Mouse (Mus musculus): ENCODE results near the gene Cachd1. TPM values are rescaled to one million over a fixed set of nuclear protein-coding genes. Genes with fewer than 3 reads are reported as not detected.

Cachd1 gene
- 16.7 and 21.7 TPM in 2 replicates for polyA plus RNA-seq (2015; fragmentation: Nextera tagmentation; extraction: Ambion mirVana)

DNA sequence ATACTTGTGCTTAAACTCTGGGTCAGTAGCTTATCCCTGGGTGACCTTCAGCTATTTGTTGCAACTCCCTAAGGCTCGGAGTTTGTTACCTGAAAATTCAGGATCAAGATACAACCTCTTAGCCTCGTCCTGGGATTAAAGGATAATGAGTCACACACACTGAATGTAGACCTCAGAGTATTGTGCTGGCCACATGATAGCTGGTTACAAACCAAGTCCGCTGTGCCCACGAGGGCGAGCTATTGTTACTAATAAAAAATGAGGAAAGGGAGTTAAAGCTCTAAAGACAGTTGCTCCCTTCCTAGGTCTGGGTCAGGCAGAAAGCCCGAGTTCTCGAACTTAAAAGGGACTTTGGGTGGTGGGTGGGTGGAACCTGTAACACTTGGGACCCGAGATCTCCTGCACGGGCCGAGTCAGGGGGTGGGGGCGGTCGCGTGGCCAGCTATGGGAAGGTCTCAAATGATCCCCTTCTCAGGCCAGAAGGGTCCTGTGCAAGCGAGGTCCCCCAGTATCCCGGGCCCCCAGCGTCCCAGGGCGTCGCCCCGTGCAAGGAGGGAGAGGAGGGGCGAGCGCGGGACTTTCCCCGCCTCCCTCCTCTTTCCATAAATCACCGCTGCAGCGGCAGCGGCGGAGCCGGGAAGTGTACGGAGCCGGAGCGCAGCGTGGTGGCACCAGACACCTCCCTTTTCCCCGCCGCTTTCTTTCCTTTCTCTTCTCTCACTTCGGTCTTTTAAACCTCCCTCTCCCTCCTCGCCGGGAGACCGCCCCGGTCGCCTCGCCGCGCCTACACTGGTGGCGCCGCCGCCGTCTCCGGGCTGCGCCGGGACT is at the start of gene Cachd1:
TSS of gene Cachd1 (plus strand) at position 633 of the 828 bp plus-strand sequence.
- H3K9me3 ChIP-seq: no peaks in the 10 kb centered on the region
- H3K4me1 ChIP-seq (replicated peaks): peaks cover 40% of the 10 kb centered on the region
- no peaks in the 10 kb centered on the region for H3K27me3 ChIP-seq
- H3K4me2 ChIP-seq: peak within 1 kb of the TSS; percentile 82
- peak within 1 kb of the TSS; percentile 92 for H3K27ac ChIP-seq
- no peaks in the 10 kb centered on the region for H3K36me3 ChIP-seq
- H3K9ac ChIP-seq: peak within 1 kb of the TSS; percentile 96
- H3K4me3 ChIP-seq: peak within 1 kb of the TSS; percentile 64
- peak; percentile 84 for ATAC-seq (ENCODE audit: low FRiP score)
- under 1% methylated on average over 39 of the region's 50 CpGs for WGBS

DNA sequence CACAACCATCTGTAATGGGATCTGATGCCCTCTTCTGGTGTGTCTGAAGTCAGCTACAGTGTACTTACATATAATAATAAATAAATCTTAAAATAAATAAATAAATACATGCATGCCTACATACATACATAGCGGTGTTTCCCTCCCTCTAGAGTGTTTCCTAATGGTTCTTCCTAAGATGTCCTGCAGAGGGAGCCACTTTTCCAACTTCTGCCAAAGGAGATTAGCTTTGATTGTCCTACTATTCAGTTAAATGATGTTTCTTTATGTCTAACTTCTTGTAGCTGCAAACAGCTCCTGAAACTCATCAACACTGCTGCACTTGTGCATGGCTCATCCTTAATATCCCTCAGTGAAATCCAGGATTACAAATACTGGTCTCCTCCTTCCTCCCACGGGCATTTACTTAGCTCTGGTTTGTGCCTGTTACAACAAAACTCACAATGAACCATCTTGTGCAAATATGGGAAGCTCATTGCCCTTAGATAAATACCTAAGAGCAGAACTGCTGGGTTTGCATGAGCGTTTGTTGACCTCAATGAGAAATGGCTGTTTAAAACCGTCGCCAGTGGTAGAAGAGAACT is 47.5 kb upstream of the Cachd1 start:
- Histone ChIP-seq H3K9ac (no peak overlapping the region), H3K4me1 (replicated peaks) (peaks cover 10% of the 10 kb centered on the region), H3K4me2 (no peak overlapping the region), H3K9me3 (no peaks in the 10 kb centered on the region), H3K27ac (no peak overlapping the region), H3K36me3 (no peaks in the 10 kb centered on the region), H3K27me3 (no peaks in the 10 kb centered on the region), H3K4me3 (no peak overlapping the region)
- no peak for ATAC-seq (ENCODE audit: low FRiP score)
- WGBS: 88% methylated on average over 5 of the region's 5 CpGs

DNA sequence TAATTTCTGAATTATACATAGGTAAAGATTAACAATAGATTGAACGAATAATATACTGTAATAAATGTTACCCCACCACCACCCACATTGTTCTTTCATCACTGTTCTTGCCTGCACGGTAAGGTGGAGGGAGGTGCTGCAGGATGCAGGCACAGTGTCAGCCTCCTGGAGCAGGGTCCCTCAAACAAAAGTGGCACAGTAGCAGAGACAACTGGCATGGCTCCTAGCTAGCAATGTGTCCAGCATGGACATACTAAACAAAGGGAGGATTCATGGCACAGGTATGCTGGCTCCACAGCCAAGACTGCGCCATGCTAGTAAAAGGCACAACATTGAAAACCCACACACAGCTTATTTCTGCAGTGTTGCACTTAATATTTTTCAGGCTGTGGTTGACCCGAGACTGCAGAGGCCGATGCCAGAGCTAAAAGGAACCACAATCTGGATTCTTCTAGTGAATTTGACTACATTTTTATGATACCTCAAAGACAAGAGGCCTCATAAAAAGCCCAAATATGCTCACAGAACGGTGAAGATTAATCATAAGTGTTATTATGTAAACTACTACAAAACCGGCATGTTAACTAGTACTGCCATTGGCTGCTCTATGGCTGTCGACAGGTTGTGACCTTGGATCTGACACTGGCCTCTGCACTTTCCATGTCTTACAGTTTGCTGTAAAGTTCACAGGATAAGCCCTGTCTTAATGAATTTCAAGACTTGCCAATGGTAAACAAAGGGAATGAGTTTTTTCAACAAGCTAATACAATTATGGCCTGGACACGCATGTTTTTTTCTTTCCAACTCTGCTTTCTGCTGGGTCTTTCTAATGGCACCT is 41.2 kb upstream of the Cachd1 start:
- WGBS: 70% methylated on average over 9 of the region's 9 CpGs
- H3K27ac ChIP-seq: no peak overlapping the region
- no peak for ATAC-seq (ENCODE audit: low FRiP score)

DNA sequence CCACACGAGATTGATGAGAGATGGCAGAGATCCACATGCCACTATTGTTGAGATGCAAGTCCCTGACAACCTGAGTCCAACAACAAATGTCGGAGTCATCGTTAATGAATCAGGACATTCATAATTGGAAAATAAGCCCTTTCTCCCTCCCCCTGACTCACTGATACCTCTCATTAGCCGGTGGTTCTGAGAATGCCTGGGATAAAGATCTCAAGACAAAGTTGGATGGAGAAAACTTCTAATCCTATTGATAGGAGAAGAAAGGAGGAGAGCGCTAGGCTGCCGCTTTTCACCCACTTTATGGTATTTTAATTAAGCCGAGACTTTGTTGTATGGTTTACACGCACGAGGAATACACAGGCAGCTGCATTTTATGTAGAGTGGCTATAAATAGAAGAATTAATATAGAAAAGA is 40.5 kb upstream of the Cachd1 start:
- H3K27me3 ChIP-seq: no peaks in the 10 kb centered on the region
- no peaks in the 10 kb centered on the region for H3K9me3 ChIP-seq
- no peak overlapping the region for H3K9ac ChIP-seq
- no peak overlapping the region for H3K27ac ChIP-seq
- no peak overlapping the region for H3K4me3 ChIP-seq
- peaks cover 6% of the 10 kb centered on the region for H3K4me1 ChIP-seq (replicated peaks)
- ATAC-seq (ENCODE audit: low FRiP score): no peak
- H3K36me3 ChIP-seq: no peaks in the 10 kb centered on the region
- H3K4me2 ChIP-seq: no peak overlapping the region
- 45% methylated on average over 9 of the region's 9 CpGs for WGBS

More for the DNA sequence above, 41.2 kb upstream of the Cachd1 start:
- H3K9ac ChIP-seq: no peak overlapping the region
- no peak overlapping the region for H3K4me2 ChIP-seq
- no peak overlapping the region for H3K4me3 ChIP-seq
- H3K9me3 ChIP-seq: no peaks in the 10 kb centered on the region
- H3K4me1 ChIP-seq (replicated peaks): peaks cover 6% of the 10 kb centered on the region
- H3K36me3 ChIP-seq: no peaks in the 10 kb centered on the region
- no peaks in the 10 kb centered on the region for H3K27me3 ChIP-seq

DNA sequence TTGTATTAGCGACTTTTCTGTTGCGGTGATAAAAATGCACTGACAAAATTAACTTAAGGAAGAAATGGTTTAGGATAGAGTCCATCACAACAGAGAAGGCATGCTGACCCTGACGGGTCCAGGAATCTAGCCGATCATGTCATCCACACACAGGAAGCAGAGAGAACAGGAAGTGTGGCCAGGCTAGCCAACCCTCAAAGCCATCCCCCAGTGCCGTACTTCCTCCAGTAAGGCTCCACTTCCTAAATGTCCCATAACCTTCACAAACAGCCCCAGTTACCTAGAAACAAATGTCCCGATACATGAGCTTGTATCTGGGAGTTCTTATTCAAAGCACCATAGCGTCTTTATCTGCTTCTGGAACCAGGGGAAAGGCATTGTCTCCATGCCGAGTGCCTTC is 32.9 kb upstream of the Cachd1 start:
- no peak for ATAC-seq (ENCODE audit: low FRiP score)
- Histone ChIP-seq H3K27ac (no peak overlapping the region), H3K36me3 (no peaks in the 10 kb centered on the region), H3K4me3 (no peak overlapping the region), H3K4me2 (no peak overlapping the region), H3K9ac (no peak overlapping the region), H3K27me3 (no peaks in the 10 kb centered on the region), H3K9me3 (no peaks in the 10 kb centered on the region), H3K4me1 (replicated peaks) (no peaks in the 10 kb centered on the region)
- WGBS: 88% methylated on average over 8 of the region's 8 CpGs

DNA sequence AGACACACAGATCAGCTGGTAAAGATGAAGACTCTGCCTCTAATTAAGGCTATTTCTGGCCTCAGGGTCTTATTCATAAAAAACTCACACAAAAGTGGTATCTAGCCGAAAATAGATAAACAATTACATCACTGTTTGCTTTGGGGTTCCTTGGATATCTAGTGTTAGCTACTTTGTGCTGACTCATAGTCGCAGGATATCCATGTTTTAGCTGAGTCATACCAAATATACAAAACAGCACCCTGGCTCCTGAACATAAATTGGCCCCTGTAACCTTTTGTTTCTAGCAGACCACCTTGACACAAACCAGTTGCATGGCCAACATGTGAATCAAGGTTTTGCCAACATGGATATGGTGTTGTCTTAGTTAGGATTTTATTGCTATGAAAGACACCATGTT is 24.2 kb upstream of the Cachd1 start:
- Histone ChIP-seq H3K27me3 (no peaks in the 10 kb centered on the region), H3K9me3 (no peaks in the 10 kb centered on the region), H3K9ac (no peak overlapping the region), H3K4me3 (no peak overlapping the region), H3K27ac (no peak overlapping the region), H3K36me3 (no peaks in the 10 kb centered on the region), H3K4me2 (no peak overlapping the region), H3K4me1 (replicated peaks) (no peaks in the 10 kb centered on the region)
- no peak for ATAC-seq (ENCODE audit: low FRiP score)
- 94% methylated on average over 2 of the region's 2 CpGs for WGBS

DNA sequence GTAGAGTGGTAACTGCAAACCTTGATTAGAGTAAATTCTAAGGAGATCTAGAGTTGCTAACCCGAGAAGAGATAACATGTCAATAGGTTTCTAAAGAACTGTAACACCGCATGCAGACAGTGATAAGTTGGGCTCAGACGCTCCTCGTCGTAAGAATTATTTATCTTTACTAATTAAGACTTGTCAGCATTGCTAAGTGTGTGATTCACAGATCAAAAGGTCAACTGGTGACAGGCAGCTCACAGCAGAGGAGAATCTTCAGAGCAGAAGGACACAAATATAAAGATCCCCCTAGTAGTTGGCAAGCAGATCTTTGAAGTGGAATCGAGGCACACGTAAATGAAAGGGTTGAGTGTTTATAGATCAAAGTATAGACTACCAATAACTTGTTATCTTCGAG is 20.8 kb upstream of the Cachd1 start:
- H3K9ac ChIP-seq: no peak overlapping the region
- H3K27me3 ChIP-seq: no peaks in the 10 kb centered on the region
- no peak overlapping the region for H3K4me3 ChIP-seq
- 76% methylated on average over 8 of the region's 8 CpGs for WGBS
- ATAC-seq (ENCODE audit: low FRiP score): no peak
- H3K9me3 ChIP-seq: no peaks in the 10 kb centered on the region
- no peak overlapping the region for H3K4me2 ChIP-seq
- no peak overlapping the region for H3K27ac ChIP-seq
- H3K4me1 ChIP-seq (replicated peaks): no peaks in the 10 kb centered on the region
- no peaks in the 10 kb centered on the region for H3K36me3 ChIP-seq

DNA sequence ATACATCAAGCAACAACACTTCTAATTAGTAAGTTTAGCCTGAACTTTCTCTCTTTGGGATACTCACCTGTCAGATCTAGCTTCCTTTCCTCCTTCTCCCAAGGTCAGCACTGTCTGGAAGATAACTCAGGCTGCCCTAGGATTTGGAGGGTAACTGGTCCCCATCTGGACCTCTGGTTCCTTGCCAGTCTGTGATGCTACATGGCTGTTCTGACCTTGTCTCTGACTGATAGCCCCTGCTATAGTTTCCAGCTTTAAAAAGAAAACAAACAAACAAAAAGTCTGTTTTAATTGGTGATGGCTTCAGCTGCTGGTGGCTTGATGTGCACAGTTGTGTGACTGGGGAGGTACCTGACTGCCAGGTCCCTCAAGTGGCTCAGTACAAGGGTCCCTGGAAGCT is 20.0 kb upstream of the Cachd1 start:
- H3K9ac ChIP-seq: no peak overlapping the region
- no peaks in the 10 kb centered on the region for H3K4me1 ChIP-seq (replicated peaks)
- no peaks in the 10 kb centered on the region for H3K9me3 ChIP-seq
- H3K27ac ChIP-seq: no peak overlapping the region
- no peak overlapping the region for H3K4me3 ChIP-seq
- H3K36me3 ChIP-seq: no peaks in the 10 kb centered on the region
- ATAC-seq (ENCODE audit: low FRiP score): no peak
- H3K4me2 ChIP-seq: no peak overlapping the region
- H3K27me3 ChIP-seq: no peaks in the 10 kb centered on the region

DNA sequence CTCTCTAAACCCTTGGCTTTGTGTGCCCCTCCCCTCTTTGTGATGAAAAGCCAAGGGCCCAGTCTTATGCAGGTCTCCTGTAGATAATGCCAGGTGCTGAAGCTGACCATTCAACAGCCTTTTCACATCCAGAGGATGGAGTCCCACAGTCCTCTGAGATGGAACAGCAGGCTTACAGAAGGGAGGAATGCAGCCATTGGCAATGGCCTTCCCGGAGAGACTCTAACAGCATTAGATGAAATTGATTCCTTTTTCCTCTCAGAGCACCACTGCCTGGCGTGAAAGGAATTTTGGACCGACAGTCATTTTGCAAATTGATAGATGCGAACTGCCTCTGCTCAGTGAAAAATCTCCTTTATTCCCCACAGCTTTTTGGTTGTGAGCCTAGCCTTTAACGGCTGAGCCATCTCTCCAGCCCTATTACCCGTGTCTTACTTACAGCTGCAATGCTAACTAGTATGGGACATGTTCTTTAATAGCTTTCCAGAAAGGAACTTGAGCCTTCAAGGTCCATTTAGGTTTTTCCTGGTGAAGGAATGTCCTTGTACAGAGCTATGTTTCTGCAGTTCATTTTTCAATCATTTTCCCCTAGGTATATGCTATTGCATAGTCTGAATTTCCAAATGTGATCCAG is 18.1 kb upstream of the Cachd1 start:
- Histone ChIP-seq H3K4me2 (no peak overlapping the region), H3K27ac (no peak overlapping the region), H3K4me1 (replicated peaks) (no peaks in the 10 kb centered on the region), H3K36me3 (no peaks in the 10 kb centered on the region), H3K9me3 (no peaks in the 10 kb centered on the region), H3K27me3 (no peaks in the 10 kb centered on the region), H3K4me3 (no peak overlapping the region), H3K9ac (no peak overlapping the region)
- no peak for ATAC-seq (ENCODE audit: low FRiP score)
- 75% methylated on average over 6 of the region's 6 CpGs for WGBS

DNA sequence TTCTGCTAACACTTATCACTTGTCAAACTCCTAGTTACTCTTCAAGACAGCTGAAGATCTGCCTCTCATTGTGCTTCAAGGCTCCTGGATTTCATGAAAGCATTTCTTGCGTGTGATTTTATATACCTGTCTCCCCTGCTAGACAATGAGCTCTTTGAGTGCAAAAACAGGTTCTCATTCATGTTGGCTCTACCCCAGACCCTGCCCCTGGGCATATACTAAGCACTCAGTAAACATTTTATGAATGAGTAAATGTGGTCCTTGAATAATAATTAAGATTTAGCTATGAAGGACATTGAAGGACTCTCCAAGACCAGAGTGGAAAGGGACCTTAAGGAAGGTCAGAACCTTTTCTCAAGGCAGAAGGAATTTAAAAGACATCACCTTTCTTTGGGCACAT is 16.9 kb upstream of the Cachd1 start:
- Histone ChIP-seq H3K27me3 (0 out of 2 replicates have a peak, but pooled peaks cover 2% of the 10 kb centered on the region), H3K9ac (no peak overlapping the region), H3K9me3 (no peaks in the 10 kb centered on the region), H3K4me2 (no peak overlapping the region), H3K4me3 (no peak overlapping the region), H3K36me3 (no peaks in the 10 kb centered on the region), H3K4me1 (replicated peaks) (no peaks in the 10 kb centered on the region), H3K27ac (no peak overlapping the region)
- no peak for ATAC-seq (ENCODE audit: low FRiP score)
- 85% methylated on average over 1 of the region's 1 CpGs for WGBS

DNA sequence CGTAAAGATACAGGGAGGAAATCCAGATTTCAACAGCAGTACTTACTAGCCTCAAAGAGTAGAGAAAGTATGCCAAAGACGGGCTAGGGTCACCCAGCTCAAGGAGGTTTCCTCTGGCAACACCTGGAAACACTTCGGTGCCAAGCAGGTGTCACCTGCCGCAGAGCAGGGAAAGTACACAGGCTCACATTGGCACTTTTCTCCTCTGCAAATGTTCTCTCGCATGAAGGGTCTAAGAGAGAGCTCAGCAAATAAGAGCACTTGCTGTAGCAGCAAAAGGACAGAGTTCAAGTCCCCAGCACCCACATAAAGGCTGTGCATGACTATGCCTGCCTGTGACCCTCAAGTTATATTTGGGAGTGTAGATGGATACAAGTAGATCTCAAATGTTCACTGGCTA is 16.1 kb upstream of the Cachd1 start:
- 0 out of 2 replicates have a peak, but pooled peaks cover 2% of the 10 kb centered on the region for H3K27me3 ChIP-seq
- no peaks in the 10 kb centered on the region for H3K4me1 ChIP-seq (replicated peaks)
- H3K9ac ChIP-seq: no peak overlapping the region
- no peaks in the 10 kb centered on the region for H3K9me3 ChIP-seq
- H3K27ac ChIP-seq: no peak overlapping the region
- no peak overlapping the region for H3K4me3 ChIP-seq
- no peaks in the 10 kb centered on the region for H3K36me3 ChIP-seq
- no peak for ATAC-seq (ENCODE audit: low FRiP score)
- no peak overlapping the region for H3K4me2 ChIP-seq
- 95% methylated on average over 5 of the region's 5 CpGs for WGBS

DNA sequence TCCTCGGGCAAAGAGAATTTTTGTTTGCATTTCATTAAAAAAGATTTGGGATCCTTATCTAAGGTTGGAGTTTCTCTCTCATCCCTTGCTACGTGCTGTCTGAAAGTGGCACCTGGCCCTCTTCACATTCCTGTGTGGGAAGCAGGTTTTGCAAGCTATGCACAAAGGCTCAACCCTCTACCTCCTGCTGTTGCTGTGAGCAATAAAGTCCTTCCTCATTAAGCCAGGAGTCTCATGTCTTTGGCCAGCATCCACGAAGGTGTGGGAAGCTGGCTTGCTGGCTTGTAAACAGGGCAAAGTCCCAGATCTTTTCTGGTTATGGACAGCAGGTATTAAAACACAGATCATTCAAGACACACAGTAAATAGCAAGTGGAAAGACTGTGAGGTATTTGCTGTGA is 7.9 kb upstream of the Cachd1 start:
- no peak overlapping the region for H3K4me3 ChIP-seq
- no peak for ATAC-seq (ENCODE audit: low FRiP score)
- H3K9ac ChIP-seq: no peak overlapping the region
- no peak overlapping the region for H3K27ac ChIP-seq
- 0 out of 2 replicates have a peak, but pooled peaks cover 2% of the 10 kb centered on the region for H3K27me3 ChIP-seq
- WGBS: 66% methylated on average over 3 of the region's 3 CpGs
- H3K4me2 ChIP-seq: no peak overlapping the region
- no peaks in the 10 kb centered on the region for H3K36me3 ChIP-seq
- no peaks in the 10 kb centered on the region for H3K9me3 ChIP-seq
- no peaks in the 10 kb centered on the region for H3K4me1 ChIP-seq (replicated peaks)
